Mouse (Mus musculus) CH12.LX (cell line): ENCODE results near the gene Avp.

Experiments
- CTCF ChIP-seq, 2 experiments: IDR thresholded peaks in 1 of 2; conservative IDR thresholded peaks in 1 of 2; 2 replicates each; pipeline ENCODE4 v1.5.1; 2011 to 2012; ENCODE audit warnings: low read depth in 2 of 2, low read length in 2 of 2, improper control_type of control experiment in 1 of 2, inconsistent platforms in 1 of 2, mild to moderate bottlenecking in 1 of 2, moderate library complexity in 1 of 2
- E2F4 ChIP-seq: IDR thresholded peaks from 2 replicates; pipeline ENCODE4 v1.6.1; 2011; ENCODE audit warnings: low read depth, low read length, improper control_type of control experiment; ENCODE audit not compliant: insufficient replicate concordance
- ELF1 ChIP-seq: IDR thresholded peaks from 2 replicates; pipeline ENCODE4 v1.6.1; 2014; ENCODE audit warnings: low read depth, mild to moderate bottlenecking, inconsistent platforms, low read length, improper control_type of control experiment
- IRF4 ChIP-seq: IDR thresholded peaks from 2 replicates; pipeline ENCODE4 v1.6.1; 2014; ENCODE audit warnings: low read depth, mild to moderate bottlenecking, inconsistent platforms, low read length, improper control_type of control experiment
- MAX ChIP-seq: IDR thresholded peaks from 2 replicates; pipeline ENCODE4 v1.6.1; 2011; ENCODE audit warnings: low read length, improper control_type of control experiment
- MEF2A ChIP-seq: IDR thresholded peaks from 2 replicates; pipeline ENCODE4 v1.6.1; 2014; ENCODE audit warnings: low read depth, mild to moderate bottlenecking, inconsistent platforms, low read length, improper control_type of control experiment, borderline replicate concordance
- MYC ChIP-seq: IDR thresholded peaks from 2 replicates; pipeline ENCODE4 v1.6.1; 2011; ENCODE audit warnings: low read depth, mild to moderate bottlenecking, improper control_type of control experiment, low read length
- NELFE ChIP-seq: IDR thresholded peaks from 2 replicates; pipeline ENCODE4 v1.6.1; 2011; ENCODE audit warnings: low read depth, low read length, improper control_type of control experiment
- POLR2A ChIP-seq: IDR thresholded peaks from 2 replicates; pipeline ENCODE4 v1.6.1; 2011; ENCODE audit warnings: low read depth, mild to moderate bottlenecking, improper control_type of control experiment, low read length
- RCOR1 ChIP-seq: conservative IDR thresholded peaks from 2 replicates; pipeline ENCODE4 v1.6.1; 2012; ENCODE audit warnings: low read depth, mild to moderate bottlenecking, inconsistent platforms, low read length, improper control_type of control experiment
- TCF12 ChIP-seq: IDR thresholded peaks from 2 replicates; pipeline ENCODE4 v1.6.1; 2014; ENCODE audit warnings: low read depth, mild to moderate bottlenecking, inconsistent platforms, low read length, improper control_type of control experiment
- UBTF ChIP-seq: IDR thresholded peaks from 2 replicates; pipeline ENCODE4 v1.6.1; 2012; ENCODE audit warnings: low read depth, mild to moderate bottlenecking, inconsistent platforms, low read length, improper control_type of control experiment, moderate library complexity
- ZC3H11A ChIP-seq: IDR thresholded peaks from 2 replicates; pipeline ENCODE4 v1.6.1; 2012; ENCODE audit warnings: low read depth, mild to moderate bottlenecking, inconsistent platforms, low read length, improper control_type of control experiment
- ZNF384 ChIP-seq: IDR thresholded peaks from 2 replicates; pipeline ENCODE4 v1.6.1; 2012; ENCODE audit warnings: low read depth, low read length, improper control_type of control experiment, inconsistent platforms

GRCm38 (mm10) chr2:130628424-130628823 lies 46.1 kb upstream of the Avp start:
- no peak for TF ChIP-seq ELF1
- TF ChIP-seq IRF4: no peak
- no peak for TF ChIP-seq MYC
- peak; percentile 31 to 38; a peak in 3 of 4 replicates for TF ChIP-seq CTCF (conservative IDR thresholded peaks at IDR 0.05 in 1 of 2, IDR thresholded peaks at IDR 0.05 in 1 of 2; ENCODE audit: low read depth in 2 of 2, low read length in 2 of 2)
- no peak for TF ChIP-seq UBTF
- no peak for TF ChIP-seq POLR2A
- no peak for TF ChIP-seq ZNF384
- TF ChIP-seq E2F4: no peak
- TF ChIP-seq TCF12: no peak
- TF ChIP-seq MEF2A: no peak
- TF ChIP-seq ZC3H11A: no peak
- TF ChIP-seq RCOR1: no peak
- no peak for TF ChIP-seq MAX
- no peak for TF ChIP-seq NELFE
